Mouse (Mus musculus) cortical plate, adult 2 months (tissue): Measurements from ENCODE around the gene Capn5. TPM values are rescaled to one million over a fixed set of nuclear protein-coding genes. Genes with fewer than 3 reads are reported as not detected.

Source experiments
- H3K27ac ChIP-seq: fragments of 200-500 bp; 2 replicates; pipeline ENCODE4 v1.5.1; 2012; ENCODE audit warnings: low read length, control low read depth, inconsistent platforms; ENCODE audit not compliant: insufficient read depth
- H3K4me1 ChIP-seq: fragments of 200-500 bp; 2 replicates; pipeline ENCODE4 v1.6.1; 2011; ENCODE audit warnings: low read length; ENCODE audit not compliant: control insufficient read depth, insufficient read depth
- H3K4me3 ChIP-seq: fragments of 200-500 bp; 2 replicates; pipeline ENCODE4 v1.5.1; 2011; ENCODE audit warnings: mild to moderate bottlenecking, low read length, control low read depth; ENCODE audit not compliant: insufficient read depth
- CTCF ChIP-seq: fragments of 200-500 bp; IDR thresholded peaks from 2 replicates; pipeline ENCODE4 v1.5.1; 2011; ENCODE audit warnings: mild to moderate bottlenecking, control low read depth, low read length; ENCODE audit not compliant: insufficient read depth; ENCODE audit errors: extremely low read depth
- POLR2A ChIP-seq: fragments of 200-500 bp; IDR thresholded peaks from 2 replicates; pipeline ENCODE4 v1.6.1; 2011; ENCODE audit warnings: mild to moderate bottlenecking, low read length, control low read depth; ENCODE audit not compliant: insufficient read depth; ENCODE audit errors: extremely low read depth
- polyA plus RNA-seq: library from polyadenylated mRNA; depleted of rRNA; stranded (reverse); fragments of >200 nt; gene quantifications from 2 replicates; pipeline ENCODE4 v1.2.3, GENCODE M21; 2012

Capn5 gene
- polyA plus RNA-seq, 1 experiment: 36.1 TPM

DNA sequence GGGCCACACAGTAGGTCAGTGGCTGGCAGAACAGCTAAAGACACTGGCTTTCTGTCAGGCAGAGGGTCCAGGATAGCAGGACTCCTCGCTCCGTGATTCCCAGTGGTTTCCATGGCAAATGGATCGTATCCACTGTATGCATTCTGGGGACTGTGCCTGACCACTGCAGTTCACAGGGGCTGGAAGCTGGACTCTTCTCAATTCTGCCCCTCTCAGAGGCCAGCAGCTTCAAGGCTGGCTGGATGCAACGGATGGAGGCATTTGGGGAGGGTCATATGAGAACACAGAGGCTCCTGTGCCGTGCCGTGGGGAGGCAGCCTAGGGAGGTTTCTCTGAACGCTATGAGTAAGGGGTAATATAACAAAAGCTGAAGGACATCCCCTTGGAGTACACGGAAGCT is 35.8 kb downstream of the Capn5 start:
- Histone ChIP-seq H3K27ac (no peak overlapping the region), H3K4me3 (no peak overlapping the region), H3K4me1 (no peaks in the 10 kb centered on the region)
- TF ChIP-seq CTCF (no peak), POLR2A (no peak)

DNA sequence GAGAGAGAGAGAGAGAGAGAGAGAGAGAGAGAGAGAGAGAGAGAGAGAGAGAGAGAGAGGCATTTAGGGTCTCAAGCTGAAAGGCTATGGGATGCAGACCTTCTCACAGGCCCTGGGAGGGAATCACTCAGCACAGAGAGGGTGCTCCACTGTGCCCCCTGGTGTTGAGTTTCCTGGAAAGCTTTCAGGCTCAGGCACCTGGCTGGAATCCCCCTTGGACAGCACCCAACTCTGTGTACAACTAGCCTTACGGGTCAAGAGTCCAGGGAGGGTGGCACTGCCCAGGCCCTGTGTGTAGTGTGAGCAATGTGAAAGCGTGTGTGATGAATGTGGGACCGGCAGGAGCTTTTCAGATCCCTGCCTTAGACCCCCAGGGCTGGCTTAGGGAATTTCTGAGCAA is 36.9 kb downstream of the Capn5 start:
- no peak for TF ChIP-seq POLR2A
- no peak for TF ChIP-seq CTCF
- Histone ChIP-seq H3K4me1 (no peaks in the 10 kb centered on the region), H3K27ac (no peak overlapping the region), H3K4me3 (no peak overlapping the region)

DNA sequence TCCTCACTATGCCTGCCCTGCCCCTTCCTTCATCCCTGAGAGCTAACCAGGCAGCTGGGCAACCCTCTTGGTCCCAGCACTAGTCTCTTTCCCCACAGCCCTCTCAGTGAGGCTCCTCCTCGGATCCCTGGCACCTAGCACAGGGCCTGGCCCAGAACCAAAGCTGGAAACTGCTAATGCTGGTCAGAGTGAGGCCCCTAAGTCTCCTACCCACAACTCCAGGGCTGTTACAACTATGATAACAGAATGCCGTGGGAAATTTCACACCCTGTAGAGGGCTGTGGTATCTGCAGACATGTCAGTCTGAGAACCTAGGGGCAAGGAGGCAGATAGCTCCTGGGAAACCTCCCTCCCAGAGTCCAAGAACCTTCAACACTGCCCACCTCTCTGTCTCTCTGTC is 37.5 kb downstream of the Capn5 start:
- Histone ChIP-seq H3K4me3 (no peak overlapping the region), H3K27ac (no peak overlapping the region), H3K4me1 (no peaks in the 10 kb centered on the region)
- TF ChIP-seq POLR2A (no peak), CTCF (no peak)

DNA sequence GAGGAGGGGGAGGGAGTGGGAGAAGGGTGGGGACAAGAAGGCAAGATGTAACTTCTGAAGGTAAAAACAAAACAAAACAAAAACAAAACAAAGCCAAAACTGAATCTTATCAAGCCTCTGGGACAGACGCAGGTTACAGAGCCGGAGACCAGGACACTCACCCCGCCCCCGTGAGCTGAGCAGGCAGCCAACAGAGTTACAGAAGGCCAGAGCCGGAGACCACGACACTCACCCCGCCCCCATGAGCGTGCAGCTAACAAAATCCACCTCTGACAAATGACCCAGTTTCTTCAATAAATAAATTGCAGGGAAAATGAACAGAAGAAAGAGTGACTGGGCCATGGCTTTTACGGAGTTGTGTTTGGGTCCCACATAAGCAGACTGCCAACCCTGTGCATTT is 38.9 kb downstream of the Capn5 start:
- Histone ChIP-seq H3K4me1 (no peaks in the 10 kb centered on the region), H3K4me3 (no peak overlapping the region), H3K27ac (no peak overlapping the region)
- TF ChIP-seq POLR2A (no peak), CTCF (no peak)

DNA sequence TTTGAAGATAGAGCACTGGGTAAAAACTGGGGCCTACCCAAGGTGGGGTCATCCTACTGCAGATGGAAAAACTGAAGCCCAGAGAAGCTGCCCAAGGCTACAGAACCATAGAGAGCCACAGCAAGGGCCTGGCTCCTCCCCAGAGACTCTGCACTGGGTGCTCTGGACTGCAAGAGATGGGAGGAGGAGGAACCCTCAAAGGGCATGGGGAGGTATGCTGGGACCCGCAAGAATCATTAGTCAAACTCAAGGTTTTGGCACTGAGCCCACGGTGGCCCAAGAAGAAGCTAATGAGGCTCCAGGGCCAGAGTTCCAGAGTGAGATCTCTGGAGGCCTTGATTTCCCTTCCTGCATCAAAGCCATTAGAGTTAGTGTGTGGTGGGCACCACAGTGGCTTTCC is 40.1 kb downstream of the Capn5 start:
- H3K4me1 ChIP-seq: no peaks in the 10 kb centered on the region
- H3K4me3 ChIP-seq: no peak overlapping the region
- no peak overlapping the region for H3K27ac ChIP-seq
- TF ChIP-seq POLR2A (no peak), CTCF (no peak)

DNA sequence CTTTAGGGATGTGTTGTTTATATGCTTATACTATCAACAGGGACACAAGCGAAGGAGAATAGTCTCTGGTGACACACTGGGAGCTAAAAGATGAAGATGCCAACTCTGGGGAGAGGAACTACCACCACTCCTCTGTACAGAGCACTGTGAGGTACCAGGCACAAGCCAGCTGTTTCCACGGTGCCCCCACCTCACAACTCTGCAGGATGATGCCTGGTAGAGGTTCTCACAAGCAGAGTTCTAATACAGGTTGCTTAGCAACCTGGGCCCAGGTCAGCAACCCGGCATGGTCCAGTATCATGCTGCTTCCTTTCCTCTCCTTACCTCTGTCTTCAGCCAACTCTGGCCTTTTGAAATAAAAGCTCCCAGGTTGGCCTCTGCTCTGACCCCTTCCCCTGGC is 40.5 kb downstream of the Capn5 start:
- TF ChIP-seq POLR2A (no peak), CTCF (no peak)
- Histone ChIP-seq H3K4me3 (no peak overlapping the region), H3K4me1 (no peaks in the 10 kb centered on the region), H3K27ac (no peak overlapping the region)

DNA sequence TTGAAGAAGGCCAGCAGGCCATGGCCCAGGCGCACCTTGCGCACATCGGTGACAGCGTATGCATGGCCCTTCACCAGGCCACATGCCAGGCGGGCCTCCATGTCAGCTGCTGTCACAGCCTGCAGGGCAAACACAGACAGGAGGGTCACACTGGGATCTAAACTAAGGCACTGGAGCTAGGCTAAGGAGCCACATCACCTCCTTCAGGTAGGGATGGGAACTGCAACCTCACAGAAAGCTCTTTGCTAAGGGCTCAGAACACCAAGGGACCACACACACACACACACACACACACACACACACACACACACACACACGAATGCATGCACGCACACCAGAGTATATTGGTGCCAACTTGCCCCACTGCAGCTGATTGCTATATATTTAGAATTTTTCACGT is 46.3 kb downstream of the Capn5 start:
- TF ChIP-seq CTCF: no peak
- TF ChIP-seq POLR2A: no peak
- H3K4me3 ChIP-seq: no peak overlapping the region
- H3K27ac ChIP-seq: no peak overlapping the region
- no peaks in the 10 kb centered on the region for H3K4me1 ChIP-seq

DNA sequence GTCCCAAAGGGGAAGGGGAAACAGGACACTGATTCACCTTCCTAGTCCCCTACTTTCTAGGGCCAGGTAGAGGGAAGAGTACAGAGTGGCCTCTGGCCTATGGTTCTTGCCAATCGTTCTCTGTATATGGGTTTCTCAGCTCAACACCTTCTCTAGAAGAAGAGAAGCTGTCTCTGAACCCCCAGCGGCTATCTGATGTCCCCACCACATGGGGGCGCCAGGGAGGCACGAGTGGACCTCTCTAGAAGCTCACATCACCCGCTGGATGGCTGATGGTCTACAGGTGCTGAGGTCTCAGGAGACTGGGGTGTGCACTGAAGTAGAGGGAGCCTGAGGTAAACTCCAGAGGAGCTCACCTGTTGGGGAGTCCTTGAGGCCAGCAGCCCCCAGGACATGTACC is 52.6 kb downstream of the Capn5 start:
- TF ChIP-seq POLR2A: no peak
- peak; percentile 24; the same call in 1 of the 2 replicates for TF ChIP-seq CTCF
- Histone ChIP-seq H3K27ac (no peak overlapping the region), H3K4me1 (no peaks in the 10 kb centered on the region), H3K4me3 (no peak overlapping the region)

DNA sequence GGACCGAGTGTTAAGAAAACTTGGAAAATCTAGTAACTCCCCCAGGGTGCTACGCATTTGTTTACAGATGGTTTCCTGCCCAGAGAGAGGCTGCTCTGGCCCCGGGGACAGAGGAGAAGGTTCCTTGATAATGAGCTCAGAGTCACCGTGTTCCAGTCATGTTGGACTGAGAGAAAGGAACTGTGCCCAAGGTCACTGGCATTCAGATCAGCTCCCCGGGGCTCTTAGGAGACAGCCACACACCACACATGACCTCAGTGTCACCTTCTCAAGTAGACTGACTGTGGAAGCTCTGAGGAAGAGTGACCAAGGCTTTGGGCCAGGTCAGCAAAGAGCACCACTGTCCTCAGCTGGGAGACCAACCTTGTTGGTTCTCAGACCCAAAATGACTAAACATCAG is 53.4 kb downstream of the Capn5 start:
- no peaks in the 10 kb centered on the region for H3K4me1 ChIP-seq
- no peak overlapping the region for H3K27ac ChIP-seq
- H3K4me3 ChIP-seq: no peak overlapping the region
- TF ChIP-seq POLR2A (no peak), CTCF (no peak)

DNA sequence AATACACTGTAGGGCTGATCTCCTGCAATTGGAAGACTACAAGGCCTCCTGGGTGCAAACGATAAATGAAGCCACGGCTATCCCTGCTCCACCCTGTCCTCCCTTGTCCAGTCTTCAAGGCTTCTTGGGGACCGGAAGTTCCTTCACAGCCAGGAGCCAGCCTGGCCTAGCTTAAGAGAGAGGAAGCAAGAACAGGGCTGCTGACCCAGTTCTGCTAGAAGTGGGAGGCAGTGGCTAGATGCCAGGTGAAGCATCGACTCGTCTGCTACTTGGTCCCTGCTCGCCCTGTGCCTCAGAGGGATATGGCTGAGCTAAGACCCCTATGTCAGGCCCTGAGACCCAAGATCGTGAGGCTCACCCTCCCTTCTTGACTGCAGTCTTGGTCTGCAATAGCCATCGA is 56.4 kb downstream of the Capn5 start:
- Histone ChIP-seq H3K27ac (no peak overlapping the region), H3K4me1 (no peaks in the 10 kb centered on the region), H3K4me3 (no peak overlapping the region)
- no peak for TF ChIP-seq CTCF
- no peak for TF ChIP-seq POLR2A

DNA sequence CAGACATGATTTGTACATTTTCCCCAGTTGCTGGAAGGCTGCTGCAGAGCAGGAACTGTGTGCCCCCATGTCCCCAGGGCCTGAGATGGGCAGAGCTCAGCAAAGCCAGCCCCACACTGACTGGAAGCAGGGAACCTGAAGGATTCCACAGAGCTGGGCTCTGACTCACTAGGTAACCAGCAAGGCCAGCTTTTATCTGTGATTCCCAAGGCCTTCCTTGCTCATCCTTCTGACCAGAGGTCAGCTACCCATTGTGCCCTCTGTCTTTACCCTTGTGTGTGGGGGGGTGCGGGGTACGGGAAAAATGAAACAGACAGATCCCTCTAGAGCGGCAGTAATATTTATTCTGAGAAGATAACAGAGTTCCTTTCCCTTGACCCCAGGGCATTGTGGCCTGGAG is 56.8 kb downstream of the Capn5 start:
- Histone ChIP-seq H3K4me3 (no peak overlapping the region), H3K27ac (no peak overlapping the region), H3K4me1 (no peaks in the 10 kb centered on the region)
- no peak for TF ChIP-seq CTCF
- no peak for TF ChIP-seq POLR2A
